Mouse (Mus musculus): ENCODE measurements around the gene Dnajc9.

- TF ChIP-seq POLR2A (IDR thresholded peaks at IDR 0.05; ENCODE audit: extremely low read depth, insufficient read depth, low read length): no peak
- TF ChIP-seq CTCF (IDR thresholded peaks at IDR 0.05; ENCODE audit: low read depth, low read length): no peak
These were observed 43.7 kb upstream of the Dnajc9 start for GRCm38 (mm10) chr14:20432420-20432819.
